Mouse (Mus musculus): ENCODE results near the gene Crxos.

DNA sequence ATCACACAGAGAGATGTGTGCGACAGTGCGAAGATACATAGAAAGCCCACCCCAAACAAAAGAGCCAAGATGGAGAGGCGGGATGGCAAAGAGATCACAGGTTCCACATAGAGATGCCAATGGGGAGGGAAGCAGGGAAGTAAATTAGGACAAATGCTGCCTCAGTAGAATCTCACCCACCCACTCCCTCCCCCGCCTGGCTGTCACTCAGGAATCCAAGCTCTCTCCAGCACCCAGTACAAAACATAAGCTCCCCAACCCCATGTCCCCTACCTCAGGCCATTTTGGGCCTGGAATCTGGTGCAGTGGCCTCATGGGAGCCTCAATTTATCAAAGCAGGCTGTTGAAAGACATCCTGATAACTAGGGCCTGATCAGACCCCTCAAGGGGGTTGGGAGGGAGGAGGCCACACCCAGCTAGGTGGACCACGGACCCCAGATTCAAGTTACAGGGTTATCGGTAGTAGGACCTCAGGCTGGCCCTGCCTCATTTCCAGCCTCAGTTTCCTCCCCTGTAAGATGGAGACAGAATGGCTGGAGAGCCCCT lies 38.3 kb downstream of the Crxos start:
- TF ChIP-seq SIN3A (IDR thresholded peaks at IDR 0.05; ENCODE audit: low read length): no peak
- TF ChIP-seq POLR2A (IDR thresholded peaks at IDR 0.05; ENCODE audit: low read depth, low read length): no peak
- no peak for TF ChIP-seq MAFK (IDR thresholded peaks at IDR 0.05; ENCODE audit: insufficient replicate concordance, low read length)
- TF ChIP-seq CHD2 (IDR thresholded peaks at IDR 0.05; ENCODE audit: low read length): no peak
- TF ChIP-seq TCF12 (IDR thresholded peaks at IDR 0.05; ENCODE audit: low read depth, low read length): no peak
- TF ChIP-seq POLR2AphosphoS2 (IDR thresholded peaks at IDR 0.05; ENCODE audit: low read depth, low read length): no peak
- TF ChIP-seq CTCF (conservative IDR thresholded peaks at IDR 0.05 in 1 of 2, IDR thresholded peaks at IDR 0.05 in 1 of 2; ENCODE audit: low read depth in 2 of 2, low read length in 2 of 2): no peak
- TF ChIP-seq KAT2A (IDR thresholded peaks at IDR 0.05; ENCODE audit: insufficient replicate concordance, low read length): no peak
